Mouse (Mus musculus): ENCODE measurements around the gene Tor1b.
"Not testable (repeated sequence)": the region's sequence is repeated elsewhere in the genome, so short reads cannot be mapped to it uniquely, and the experiment has no call there.

The Tor1b gene

GRCm38 (mm10) chr2:30952824-30953490 is at the start of gene Tor1b:
Gene Tor1b (plus strand): TSS chr2:30952959.
- in situ Hi-C loops (cut with MboI; ENCODE audit: low pct_unique_long_range_greater_than_20kb in 1 of 2, low sequenced_read_pairs in 2 of 2, unreplicated experiment in 1 of 2): no loop called here

GRCm38 (mm10) chr2:30904231-30904630 is 48.5 kb upstream of the Tor1b start:
- in situ Hi-C loops (cut with MboI; ENCODE audit: low pct_unique_long_range_greater_than_20kb in 1 of 2, low sequenced_read_pairs in 2 of 2, unreplicated experiment in 1 of 2): no loop called here

- in situ Hi-C loops (cut with MboI; ENCODE audit: low pct_unique_long_range_greater_than_20kb in 1 of 2, low sequenced_read_pairs in 2 of 2, unreplicated experiment in 1 of 2): no loop called here
Observed at GRCm38 (mm10) chr2:30904991-30905390, 47.8 kb upstream of the Tor1b start.

GRCm38 (mm10) chr2:30905906-30906305 is 46.9 kb upstream of the Tor1b start:
- in situ Hi-C loops (cut with MboI; ENCODE audit: low pct_unique_long_range_greater_than_20kb in 1 of 2, low sequenced_read_pairs in 2 of 2, unreplicated experiment in 1 of 2): no loop called here

GRCm38 (mm10) chr2:30906641-30907040 is 46.1 kb upstream of the Tor1b start:
- in situ Hi-C loops (cut with MboI; ENCODE audit: low pct_unique_long_range_greater_than_20kb in 1 of 2, low sequenced_read_pairs in 2 of 2, unreplicated experiment in 1 of 2): no loop called here

- in situ Hi-C loops (cut with MboI; ENCODE audit: low pct_unique_long_range_greater_than_20kb in 1 of 2, low sequenced_read_pairs in 2 of 2, unreplicated experiment in 1 of 2): no loop called here
Observed at GRCm38 (mm10) chr2:30912291-30912773, 40.4 kb upstream of the Tor1b start.

- in situ Hi-C loops (cut with MboI; ENCODE audit: low pct_unique_long_range_greater_than_20kb in 1 of 2, low sequenced_read_pairs in 2 of 2, unreplicated experiment in 1 of 2): no loop called here
Observed at GRCm38 (mm10) chr2:30913022-30913421, 39.7 kb upstream of the Tor1b start.

DNA sequence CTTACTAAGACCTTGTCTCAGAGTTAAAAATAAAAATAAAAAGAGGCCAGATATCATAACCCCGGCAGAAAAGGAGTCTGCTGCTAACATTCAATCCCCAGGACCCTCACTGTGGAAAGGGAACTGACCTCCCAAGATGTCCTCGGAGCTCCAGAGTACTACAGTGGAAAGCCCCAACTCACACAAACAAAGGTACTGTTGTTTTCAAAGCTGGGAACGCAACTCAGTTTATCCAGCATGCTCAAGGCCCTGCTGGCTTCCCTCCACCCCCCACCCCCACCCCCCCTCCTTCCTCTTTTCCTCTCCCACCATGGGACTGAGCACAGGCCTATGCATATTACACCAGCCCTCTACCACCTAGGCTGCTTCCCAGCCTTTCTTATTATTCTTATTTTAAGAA is 37.9 kb upstream of the Tor1b start:
- in situ Hi-C loops (cut with MboI; ENCODE audit: low pct_unique_long_range_greater_than_20kb in 1 of 2, low sequenced_read_pairs in 2 of 2, unreplicated experiment in 1 of 2): no loop called here

DNA sequence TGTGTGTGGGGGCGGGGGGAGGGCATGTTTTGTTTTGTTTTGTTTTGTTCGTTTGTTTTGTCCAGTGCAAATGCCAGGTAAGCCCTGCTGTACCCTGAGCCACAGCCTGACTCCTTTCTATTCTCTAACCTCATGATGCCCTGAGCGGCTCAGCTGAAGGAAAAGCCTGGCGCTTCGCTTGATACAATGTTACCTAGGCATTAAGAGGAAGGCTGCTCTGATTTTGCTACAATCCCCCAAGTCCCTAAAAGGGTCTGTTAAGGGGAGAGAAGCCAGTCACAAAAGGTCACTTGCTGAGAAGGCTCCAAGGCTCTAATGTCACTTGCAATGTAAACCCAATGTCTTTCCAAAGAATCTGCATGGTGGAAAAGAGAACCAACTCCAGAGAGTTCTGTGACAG is 37.4 kb upstream of the Tor1b start:
- in situ Hi-C loops (cut with MboI; ENCODE audit: low pct_unique_long_range_greater_than_20kb in 1 of 2, low sequenced_read_pairs in 2 of 2, unreplicated experiment in 1 of 2): no loop called here

DNA sequence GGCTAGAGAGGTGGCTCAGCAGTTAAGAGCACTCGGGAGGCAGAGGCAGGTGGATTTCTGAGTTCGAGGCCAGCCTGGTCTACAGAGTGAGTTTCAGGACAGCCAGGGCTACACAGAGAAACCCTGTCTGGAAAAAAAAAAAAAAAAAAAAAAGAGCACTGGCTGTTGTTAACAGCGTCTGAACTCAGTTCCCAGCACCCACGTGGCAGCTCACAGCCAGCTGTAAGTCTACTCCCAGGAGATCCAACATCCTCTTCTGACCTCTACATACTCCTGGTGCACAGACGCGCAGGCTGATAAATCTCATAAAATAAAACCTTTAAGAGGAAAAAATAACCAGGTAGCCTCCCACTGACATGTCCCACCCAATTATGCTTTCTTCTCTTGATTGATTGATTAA is 36.8 kb upstream of the Tor1b start:
- in situ Hi-C loops (cut with MboI; ENCODE audit: low pct_unique_long_range_greater_than_20kb in 1 of 2, low sequenced_read_pairs in 2 of 2, unreplicated experiment in 1 of 2): not testable (repeated sequence)

- in situ Hi-C loops (cut with MboI; ENCODE audit: low pct_unique_long_range_greater_than_20kb in 1 of 2, low sequenced_read_pairs in 2 of 2, unreplicated experiment in 1 of 2): no loop called here
Observed at GRCm38 (mm10) chr2:30917649-30918048, 35.1 kb upstream of the Tor1b start.

DNA sequence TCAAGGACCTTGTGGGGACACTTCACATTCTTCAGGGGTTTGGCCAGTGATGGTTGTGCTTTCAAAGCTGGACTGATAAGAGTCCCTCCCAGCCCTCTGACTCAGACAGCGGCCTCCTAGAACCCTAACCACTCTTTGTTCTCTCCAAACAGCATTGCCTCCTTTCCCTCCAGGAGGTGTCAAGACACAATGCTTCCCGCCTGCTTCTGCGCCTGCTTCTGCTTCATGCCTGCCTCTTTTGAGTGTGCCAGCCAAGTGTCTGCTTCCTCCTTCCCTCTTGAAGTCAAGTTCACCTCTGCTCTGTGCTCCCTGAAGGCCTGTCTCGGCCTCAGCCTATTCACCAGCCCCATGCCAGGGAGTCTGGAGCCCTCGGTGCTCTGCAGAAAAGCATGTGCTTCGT is 34.6 kb upstream of the Tor1b start:
- in situ Hi-C loops (cut with MboI; ENCODE audit: low pct_unique_long_range_greater_than_20kb in 1 of 2, low sequenced_read_pairs in 2 of 2, unreplicated experiment in 1 of 2): no loop called here

- in situ Hi-C loops (cut with MboI; ENCODE audit: low pct_unique_long_range_greater_than_20kb in 1 of 2, low sequenced_read_pairs in 2 of 2, unreplicated experiment in 1 of 2): no loop called here
Observed at GRCm38 (mm10) chr2:30918780-30919329, 33.9 kb upstream of the Tor1b start.

GRCm38 (mm10) chr2:30920216-30920615 is 32.5 kb upstream of the Tor1b start:
- in situ Hi-C loops (cut with MboI; ENCODE audit: low pct_unique_long_range_greater_than_20kb in 1 of 2, low sequenced_read_pairs in 2 of 2, unreplicated experiment in 1 of 2): no loop called here

- in situ Hi-C loops (cut with MboI; ENCODE audit: low pct_unique_long_range_greater_than_20kb in 1 of 2, low sequenced_read_pairs in 2 of 2, unreplicated experiment in 1 of 2): no loop called here
Observed at GRCm38 (mm10) chr2:30923099-30923498, 29.7 kb upstream of the Tor1b start.

DNA sequence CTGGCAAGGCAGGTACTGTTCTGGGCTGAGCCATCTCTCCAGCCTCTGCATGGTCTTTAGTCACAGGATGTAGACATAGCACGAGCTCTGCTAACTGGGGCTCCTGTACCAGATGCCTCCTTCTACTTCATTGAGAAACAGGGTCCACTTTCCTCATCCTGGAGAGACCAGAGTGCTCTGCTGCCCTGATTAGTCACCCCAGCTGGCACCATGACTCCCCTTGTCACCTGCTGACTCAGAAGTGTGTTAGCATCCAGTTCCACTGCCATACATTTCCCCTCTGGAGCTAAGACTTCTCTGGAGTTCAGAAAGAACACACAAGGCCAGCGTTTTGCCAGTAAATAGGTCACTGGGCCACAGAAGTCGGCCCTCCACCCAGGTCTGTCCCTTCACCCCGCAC is 27.6 kb upstream of the Tor1b start:
- in situ Hi-C loops (cut with MboI; ENCODE audit: low pct_unique_long_range_greater_than_20kb in 1 of 2, low sequenced_read_pairs in 2 of 2, unreplicated experiment in 1 of 2): no loop called here

GRCm38 (mm10) chr2:30926381-30926780 is 26.4 kb upstream of the Tor1b start:
- in situ Hi-C loops (cut with MboI; ENCODE audit: low pct_unique_long_range_greater_than_20kb in 1 of 2, low sequenced_read_pairs in 2 of 2, unreplicated experiment in 1 of 2): no loop called here

GRCm38 (mm10) chr2:30927151-30927781 is 25.5 kb upstream of the Tor1b start:
- in situ Hi-C loops (cut with MboI; ENCODE audit: low pct_unique_long_range_greater_than_20kb in 1 of 2, low sequenced_read_pairs in 2 of 2, unreplicated experiment in 1 of 2): no loop called here

- in situ Hi-C loops (cut with MboI; ENCODE audit: low pct_unique_long_range_greater_than_20kb in 1 of 2, low sequenced_read_pairs in 2 of 2, unreplicated experiment in 1 of 2): no loop called here
Observed at GRCm38 (mm10) chr2:30927844-30928628, 24.7 kb upstream of the Tor1b start.
